Mouse (Mus musculus): ENCODE results near the gene Olfr693. TPM values are rescaled to one million over a fixed set of nuclear protein-coding genes. Genes with fewer than 3 reads are reported as not detected.

The Olfr693 gene
- polyA plus RNA-seq, 1 experiment from 2014 or later = not detected

- DNase-seq (no peak), ATAC-seq (peak; percentile 51; the same call in 1 of the 2 replicates)
- H3K9ac ChIP-seq (replicated peaks) = no peak overlapping the region
- no peaks in the 10 kb centered on the region for H3K27me3 ChIP-seq (ENCODE audit: insufficient read depth, low read length)
- H3K4me1 ChIP-seq (ENCODE audit: insufficient read depth) = no peaks in the 10 kb centered on the region
- no peak for TF ChIP-seq CTCF (IDR thresholded peaks at IDR 0.05; ENCODE audit: low read depth)
- TF ChIP-seq EP300 (IDR thresholded peaks at IDR 0.05; ENCODE audit: low read depth) = no peak
- H3K9me3 ChIP-seq (ENCODE audit: low read length) = no peaks in the 10 kb centered on the region
- H3K27ac ChIP-seq (ENCODE audit: low read depth) = peak overlapping the region; percentile 55; the same call in 1 of the 2 replicates
- H3K36me3 ChIP-seq (replicated peaks; ENCODE audit: insufficient read depth, low read length) = no peaks in the 10 kb centered on the region
- H3K4me3 ChIP-seq (ENCODE audit: low read depth, low read length) = peak overlapping the region; percentile 38
- peak overlapping the region; percentile 31 for H3K4me2 ChIP-seq (ENCODE audit: low read depth, low read length)
- WGBS (ENCODE audit: insufficient replicate concordance) = 36% methylated on average over 3 of the region's 3 CpGs
These were observed 36.0 kb downstream of the Olfr693 start for GRCm38 (mm10) chr7:106644222-106644870.

GRCm38 (mm10) chr7:106640839-106641238, 39.5 kb downstream of the Olfr693 start:
- H3K27me3 ChIP-seq (ENCODE audit: insufficient read depth, low read length) = no peaks in the 10 kb centered on the region
- H3K9me3 ChIP-seq (ENCODE audit: low read length) = no peaks in the 10 kb centered on the region
- no peak overlapping the region for H3K4me2 ChIP-seq (ENCODE audit: low read depth, low read length)
- WGBS (ENCODE audit: insufficient replicate concordance) = 32% methylated on average over 1 of the region's 1 CpGs
- no peaks in the 10 kb centered on the region for H3K36me3 ChIP-seq (replicated peaks; ENCODE audit: insufficient read depth, low read length)
- H3K4me1 ChIP-seq (ENCODE audit: insufficient read depth) = no peaks in the 10 kb centered on the region
- no peak overlapping the region for H3K9ac ChIP-seq (replicated peaks)
- H3K4me3 ChIP-seq (ENCODE audit: low read depth, low read length) = no peak overlapping the region
- TF ChIP-seq EP300 (IDR thresholded peaks at IDR 0.05; ENCODE audit: low read depth) (no peak), CTCF (IDR thresholded peaks at IDR 0.05; ENCODE audit: low read depth) (no peak)
- peak; percentile 40 for ATAC-seq
- no peak for DNase-seq
- H3K27ac ChIP-seq (ENCODE audit: low read depth) = no peak overlapping the region

- Histone ChIP-seq H3K4me1 (ENCODE audit: insufficient read depth) (no peaks in the 10 kb centered on the region), H3K36me3 (replicated peaks; ENCODE audit: insufficient read depth, low read length) (no peaks in the 10 kb centered on the region), H3K27me3 (ENCODE audit: insufficient read depth, low read length) (no peaks in the 10 kb centered on the region), H3K4me2 (ENCODE audit: low read depth, low read length) (no peak overlapping the region), H3K9me3 (ENCODE audit: low read length) (no peaks in the 10 kb centered on the region), H3K4me3 (ENCODE audit: low read depth, low read length) (no peak overlapping the region), H3K27ac (ENCODE audit: low read depth) (no peak overlapping the region), H3K9ac (replicated peaks) (no peak overlapping the region)
- no peak for DNase-seq
- TF ChIP-seq CTCF (IDR thresholded peaks at IDR 0.05; ENCODE audit: low read depth) (no peak), EP300 (IDR thresholded peaks at IDR 0.05; ENCODE audit: low read depth) (no peak)
- no peak for ATAC-seq
- WGBS (ENCODE audit: insufficient replicate concordance) = 52% methylated on average over 4 of the region's 4 CpGs
These were observed 44.8 kb downstream of the Olfr693 start for GRCm38 (mm10) chr7:106635560-106635959.

Other genes with a start within 250 kb of the Olfr693 start
- not detected in 2 replicates for gene Olfr694, start 11.2 kb upstream of the Olfr693 start, polyA plus RNA-seq (2015; fragmentation: Nextera tagmentation; extraction: Ambion mirVana)
- not detected in 2 replicates for gene Olfr695, start 35.8 kb upstream of the Olfr693 start, polyA plus RNA-seq (2015; fragmentation: Nextera tagmentation; extraction: Ambion mirVana)
- not detected in 2 replicates for gene Olfr697, start 61.9 kb upstream of the Olfr693 start, polyA plus RNA-seq (2015; fragmentation: Nextera tagmentation; extraction: Ambion mirVana)
- not detected in 2 replicates for gene Olfr698, start 74.8 kb upstream of the Olfr693 start, polyA plus RNA-seq (2015; fragmentation: Nextera tagmentation; extraction: Ambion mirVana)
- gene Olfr699, start 112.6 kb upstream of the Olfr693 start, polyA plus RNA-seq (2015; fragmentation: Nextera tagmentation; extraction: Ambion mirVana) = not detected in 2 replicates
- gene Olfr700, start 128.2 kb upstream of the Olfr693 start, polyA plus RNA-seq (2015; fragmentation: Nextera tagmentation; extraction: Ambion mirVana) = not detected in 2 replicates
- not detected in 2 replicates for gene Olfr701, start 133.5 kb upstream of the Olfr693 start, polyA plus RNA-seq (2015; fragmentation: Nextera tagmentation; extraction: Ambion mirVana)
- gene Olfr702, start 153.3 kb upstream of the Olfr693 start, polyA plus RNA-seq (2015; fragmentation: Nextera tagmentation; extraction: Ambion mirVana) = not detected in 2 replicates
- not detected in 2 replicates for gene Olfr703, start 162.8 kb upstream of the Olfr693 start, polyA plus RNA-seq (2015; fragmentation: Nextera tagmentation; extraction: Ambion mirVana)
- not detected in 2 replicates for gene Olfr704, start 182.6 kb upstream of the Olfr693 start, polyA plus RNA-seq (2015; fragmentation: Nextera tagmentation; extraction: Ambion mirVana)
- gene Olfr705, start 196.3 kb upstream of the Olfr693 start, polyA plus RNA-seq (2015; fragmentation: Nextera tagmentation; extraction: Ambion mirVana) = not detected in 2 replicates
- gene Olfr706, start 207.6 kb upstream of the Olfr693 start, polyA plus RNA-seq (2015; fragmentation: Nextera tagmentation; extraction: Ambion mirVana) = not detected in 2 replicates
- not detected in 2 replicates for gene Olfr707, start 220.7 kb upstream of the Olfr693 start, polyA plus RNA-seq (2015; fragmentation: Nextera tagmentation; extraction: Ambion mirVana)
- gene Olfr1532-ps1, start 227.4 kb upstream of the Olfr693 start, polyA plus RNA-seq (2015; fragmentation: Nextera tagmentation; extraction: Ambion mirVana) = not detected in 2 replicates